Mouse (Mus musculus) limb, embryonic 14.5 days (tissue): ENCODE measurements around the gene Ints13. TPM values are rescaled to one million over a fixed set of nuclear protein-coding genes. Genes with fewer than 3 reads are reported as not detected.

Experiments
- ATAC-seq: fragments of 200-750 bp; cut with Nextera tagmentation; 2 replicates; pipeline ENCODE4 v1.8.0; 2017; ENCODE audit warnings: low read depth, moderate number of reproducible peaks, moderate TSS enrichment; ENCODE audit not compliant: low FRiP score
- DNase-seq: peaks from one replicate; pipeline ENCODE4 v3.0.0-alpha.2; 2015; ENCODE audit warnings: low spot score
- H3K27ac ChIP-seq: fragments of 300-500 bp; sonication (generic); replicated peaks from 2 replicates; pipeline ENCODE4 v1.5.1; 2014; ENCODE audit warnings: low read depth, mild to moderate bottlenecking, low read length, moderate library complexity, mixed read lengths
- H3K27me3 ChIP-seq: fragments of 300-500 bp; sonication (generic); 2 replicates; pipeline ENCODE4 v1.6.1; 2014; ENCODE audit warnings: low read length, mixed read lengths; ENCODE audit not compliant: control insufficient read depth, insufficient read depth
- H3K36me3 ChIP-seq: fragments of 300-500 bp; sonication (generic); 2 replicates; pipeline ENCODE4 v1.6.1; 2014; ENCODE audit warnings: mild to moderate bottlenecking, low read length, moderate library complexity, mixed read lengths; ENCODE audit not compliant: control insufficient read depth, insufficient read depth
- H3K4me1 ChIP-seq: fragments of 300-500 bp; sonication (generic); 2 replicates; pipeline ENCODE4 v1.6.1; 2014; ENCODE audit warnings: antibody characterized with exemption, low read length, mixed read lengths; ENCODE audit not compliant: control insufficient read depth, insufficient read depth
- H3K4me2 ChIP-seq: fragments of 300-500 bp; sonication (generic); replicated peaks from 2 replicates; pipeline ENCODE4 v1.6.1; 2014; ENCODE audit warnings: low read depth, mild to moderate bottlenecking, low read length, moderate library complexity; ENCODE audit not compliant: severe bottlenecking
- H3K4me3 ChIP-seq: fragments of 300-500 bp; sonication (generic); replicated peaks from 2 replicates; pipeline ENCODE4 v1.5.1; 2014; ENCODE audit warnings: low read length
- H3K9ac ChIP-seq: fragments of 300-500 bp; sonication (generic); 2 replicates; pipeline ENCODE4 v1.6.1; 2014; ENCODE audit warnings: mild to moderate bottlenecking, low read depth, low read length, moderate library complexity; ENCODE audit not compliant: severe bottlenecking
- H3K9me3 ChIP-seq: fragments of 300-500 bp; sonication (generic); 2 replicates; pipeline ENCODE4 v1.6.1; 2016; ENCODE audit warnings: low read length; ENCODE audit not compliant: control insufficient read depth
- POLR2A ChIP-seq: fragments of 200-500 bp; IDR thresholded peaks from 2 replicates; pipeline ENCODE4 v1.8.0; 2012; ENCODE audit warnings: inconsistent platforms, mild to moderate bottlenecking, moderate library complexity, borderline replicate concordance; ENCODE audit not compliant: insufficient read depth, insufficient read length; ENCODE audit errors: extremely low read depth
- WGBS: fragments of 180-500 bp; shearing (Covaris S2); extraction: QIAGEN DNeasy Blood & Tissue Kit; methylation state at CpG from one replicate; pipeline ENCODE4 v1.1.7; 2014; 5-methylcytosine and 5-hydroxymethylcytosine counted together
- polyA plus RNA-seq, 2 experiments: library from polyadenylated mRNA; depleted of rRNA in 1 of 2; stranded (reverse) in 1 of 2; unstranded in 1 of 2; fragments of >200 nt; fragmentation: Nextera tagmentation in 1 of 2; extraction: Ambion mirVana in 1 of 2; gene quantifications; 2 replicates each; pipeline versions ENCODE4 v1.2.1 to v1.2.3; 2012 to 2014

Gene Ints13
- polyA plus RNA-seq, 2 experiments: 50.6 to 63.7 TPM

DNA sequence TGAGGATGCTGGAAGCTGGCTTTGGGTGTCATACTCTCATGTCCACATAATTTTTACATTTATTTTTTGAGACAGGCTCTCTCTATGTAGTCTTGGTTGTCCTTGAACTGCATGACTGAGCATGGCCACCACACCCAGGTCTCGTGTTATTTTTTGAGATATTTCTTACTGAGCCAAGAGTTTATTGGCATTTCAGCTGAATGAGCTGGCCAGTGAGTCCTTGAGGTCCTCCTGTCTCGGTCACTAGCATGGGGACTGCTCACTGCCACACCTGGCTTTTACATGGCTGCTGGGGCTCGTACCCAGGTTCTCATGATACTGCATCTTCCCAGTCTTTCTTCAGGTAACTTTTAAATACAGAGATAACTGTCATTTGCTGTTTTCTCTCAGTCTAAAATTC, 37.2 kb downstream of the Ints13 start:
- H3K9me3 ChIP-seq: no peaks in the 10 kb centered on the region
- peaks cover 5% of the 10 kb centered on the region; the same call in 1 of the 2 replicates for H3K36me3 ChIP-seq
- H3K4me1 ChIP-seq: no peaks in the 10 kb centered on the region
- DNase-seq (no peak), ATAC-seq (no peak)
- no peak overlapping the region for H3K9ac ChIP-seq
- no peak for TF ChIP-seq POLR2A
- no peak overlapping the region for H3K27ac ChIP-seq
- WGBS: 79% methylated on average over 3 of the region's 3 CpGs
- H3K4me2 ChIP-seq: no peak overlapping the region
- no peaks in the 10 kb centered on the region for H3K27me3 ChIP-seq
- H3K4me3 ChIP-seq: no peak overlapping the region

DNA sequence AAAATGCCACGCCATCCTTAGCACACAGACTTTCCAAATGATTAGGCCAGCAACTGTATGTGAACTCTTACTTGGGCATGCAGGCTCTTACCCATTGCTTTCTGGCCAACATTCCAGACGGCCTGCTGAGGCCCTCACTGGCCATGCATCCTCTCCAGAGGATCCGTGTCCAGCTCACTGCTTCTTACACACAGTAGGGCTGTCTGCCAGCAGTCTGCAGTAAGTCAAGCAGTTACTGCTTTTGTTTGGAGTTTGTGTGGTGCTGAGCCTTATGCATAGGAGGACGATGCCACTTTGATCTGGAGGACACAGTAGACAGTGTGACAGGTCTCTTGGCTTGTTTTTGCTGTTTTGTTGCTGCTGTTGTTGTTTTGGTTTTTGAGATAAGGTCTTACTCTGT, 39.0 kb downstream of the Ints13 start:
- Histone ChIP-seq H3K27me3 (no peaks in the 10 kb centered on the region), H3K9me3 (no peaks in the 10 kb centered on the region), H3K27ac (no peak overlapping the region), H3K9ac (no peak overlapping the region), H3K4me1 (no peaks in the 10 kb centered on the region), H3K4me3 (no peak overlapping the region), H3K4me2 (no peak overlapping the region), H3K36me3 (no peaks in the 10 kb centered on the region)
- no peak for ATAC-seq
- 62% methylated on average over 4 of the region's 4 CpGs for WGBS
- no peak for DNase-seq
- TF ChIP-seq POLR2A: no peak

DNA sequence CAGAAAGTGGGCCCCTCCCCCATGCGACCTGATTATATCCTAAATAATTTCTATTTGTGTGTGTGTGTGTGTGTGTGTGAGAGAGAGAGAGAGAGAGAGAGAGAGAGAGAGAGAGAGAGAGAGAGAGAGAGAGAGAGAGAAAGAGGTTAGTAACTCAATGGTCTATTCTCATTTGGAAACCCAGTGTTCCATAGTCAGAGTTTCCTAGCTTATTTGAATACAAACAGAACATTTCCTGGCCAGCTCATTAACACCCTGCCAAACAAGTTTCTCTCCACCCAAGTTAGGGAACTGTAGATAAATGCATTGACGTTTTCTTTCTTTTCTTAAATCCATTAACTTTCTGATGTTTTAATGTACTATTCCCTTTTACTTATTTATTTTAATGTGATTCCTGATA, 39.6 kb downstream of the Ints13 start:
- H3K4me3 ChIP-seq: no peak overlapping the region
- H3K4me1 ChIP-seq: no peaks in the 10 kb centered on the region
- no peak overlapping the region for H3K4me2 ChIP-seq
- H3K36me3 ChIP-seq: no peaks in the 10 kb centered on the region
- 58% methylated on average over 2 of the region's 2 CpGs for WGBS
- no peak for TF ChIP-seq POLR2A
- H3K9ac ChIP-seq: no peak overlapping the region
- no peak for ATAC-seq
- H3K27me3 ChIP-seq: no peaks in the 10 kb centered on the region
- H3K27ac ChIP-seq: no peak overlapping the region
- no peak for DNase-seq
- no peaks in the 10 kb centered on the region for H3K9me3 ChIP-seq

DNA sequence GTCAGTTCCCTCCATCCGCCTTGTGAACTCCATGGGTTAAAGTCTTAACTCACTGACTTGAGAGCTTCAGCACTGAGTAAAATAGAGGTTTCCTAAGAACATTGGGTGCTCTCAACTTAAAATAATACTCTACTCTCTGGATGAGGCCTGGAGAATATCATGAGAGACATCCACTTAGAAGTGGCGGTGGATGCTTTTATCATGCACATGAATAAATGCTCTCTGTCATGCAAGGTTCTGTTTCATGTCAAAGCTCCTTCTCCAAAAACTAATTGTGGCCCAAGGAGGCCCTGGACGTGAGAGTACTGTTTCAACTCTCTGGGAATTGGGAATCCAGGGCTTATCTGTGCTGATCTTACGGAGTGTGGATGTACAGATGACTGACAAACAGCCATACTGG, 40.5 kb downstream of the Ints13 start:
- Histone ChIP-seq H3K27ac (no peak overlapping the region), H3K27me3 (no peaks in the 10 kb centered on the region), H3K4me3 (no peak overlapping the region), H3K4me2 (no peak overlapping the region), H3K9me3 (no peaks in the 10 kb centered on the region), H3K36me3 (no peaks in the 10 kb centered on the region), H3K9ac (no peak overlapping the region), H3K4me1 (no peaks in the 10 kb centered on the region)
- 85% methylated on average over 4 of the region's 4 CpGs for WGBS
- TF ChIP-seq POLR2A: no peak
- no peak for ATAC-seq
- DNase-seq: no peak

DNA sequence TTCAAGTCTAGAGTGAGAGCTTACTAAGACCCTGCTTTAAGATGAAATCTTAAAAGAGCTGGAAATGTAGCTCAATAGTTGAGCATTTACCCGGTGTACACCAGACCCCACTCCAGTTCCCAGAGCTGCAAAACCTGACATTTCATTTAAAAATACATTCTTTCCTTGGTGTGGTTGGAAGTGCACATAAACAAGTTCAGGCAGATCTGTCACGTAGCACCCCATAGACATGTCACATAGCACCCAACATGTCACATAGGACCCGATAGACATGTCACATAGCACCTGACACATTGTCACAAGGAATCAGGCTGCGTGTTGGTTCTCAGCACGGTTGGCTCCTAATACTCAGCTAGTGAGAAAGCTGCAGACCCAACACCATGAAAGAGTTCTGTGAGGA, 42.1 kb downstream of the Ints13 start:
- H3K27ac ChIP-seq: no peak overlapping the region
- 82% methylated on average over 5 of the region's 5 CpGs for WGBS
- ATAC-seq (no peak), DNase-seq (no peak)
- no peaks in the 10 kb centered on the region for H3K36me3 ChIP-seq
- no peak for TF ChIP-seq POLR2A
- no peak overlapping the region for H3K4me2 ChIP-seq
- H3K27me3 ChIP-seq: no peaks in the 10 kb centered on the region
- H3K9me3 ChIP-seq: no peaks in the 10 kb centered on the region
- H3K9ac ChIP-seq: no peak overlapping the region
- H3K4me3 ChIP-seq: no peak overlapping the region
- no peaks in the 10 kb centered on the region for H3K4me1 ChIP-seq

DNA sequence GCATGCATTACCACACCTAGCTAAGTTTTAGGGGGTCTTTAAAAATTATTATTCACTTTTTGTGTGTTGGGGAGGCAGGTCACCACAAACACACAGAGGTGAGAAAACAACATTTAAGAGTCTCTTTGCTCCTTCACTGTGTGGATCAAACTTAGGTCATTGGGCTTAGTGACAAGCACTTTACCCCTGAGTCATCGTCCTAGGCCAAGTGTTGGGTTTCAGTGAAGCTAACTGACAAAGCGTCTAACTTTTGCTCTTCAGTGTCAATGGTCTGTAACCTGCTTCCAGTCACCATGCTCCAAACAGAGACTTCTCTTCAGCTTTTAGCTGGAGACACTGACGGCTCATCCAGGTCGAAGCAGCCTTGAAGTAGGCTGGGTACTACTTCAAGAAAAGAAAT, 44.5 kb downstream of the Ints13 start:
- no peak for TF ChIP-seq POLR2A
- Histone ChIP-seq H3K4me2 (no peak overlapping the region), H3K9ac (no peak overlapping the region), H3K4me1 (no peaks in the 10 kb centered on the region), H3K9me3 (no peaks in the 10 kb centered on the region), H3K27me3 (no peaks in the 10 kb centered on the region), H3K4me3 (no peak overlapping the region), H3K36me3 (no peaks in the 10 kb centered on the region), H3K27ac (no peak overlapping the region)
- WGBS: 94% methylated on average over 4 of the region's 4 CpGs
- DNase-seq (no peak), ATAC-seq (no peak)
